Mouse (Mus musculus): ENCODE data around the gene Rgp1.

DNA sequence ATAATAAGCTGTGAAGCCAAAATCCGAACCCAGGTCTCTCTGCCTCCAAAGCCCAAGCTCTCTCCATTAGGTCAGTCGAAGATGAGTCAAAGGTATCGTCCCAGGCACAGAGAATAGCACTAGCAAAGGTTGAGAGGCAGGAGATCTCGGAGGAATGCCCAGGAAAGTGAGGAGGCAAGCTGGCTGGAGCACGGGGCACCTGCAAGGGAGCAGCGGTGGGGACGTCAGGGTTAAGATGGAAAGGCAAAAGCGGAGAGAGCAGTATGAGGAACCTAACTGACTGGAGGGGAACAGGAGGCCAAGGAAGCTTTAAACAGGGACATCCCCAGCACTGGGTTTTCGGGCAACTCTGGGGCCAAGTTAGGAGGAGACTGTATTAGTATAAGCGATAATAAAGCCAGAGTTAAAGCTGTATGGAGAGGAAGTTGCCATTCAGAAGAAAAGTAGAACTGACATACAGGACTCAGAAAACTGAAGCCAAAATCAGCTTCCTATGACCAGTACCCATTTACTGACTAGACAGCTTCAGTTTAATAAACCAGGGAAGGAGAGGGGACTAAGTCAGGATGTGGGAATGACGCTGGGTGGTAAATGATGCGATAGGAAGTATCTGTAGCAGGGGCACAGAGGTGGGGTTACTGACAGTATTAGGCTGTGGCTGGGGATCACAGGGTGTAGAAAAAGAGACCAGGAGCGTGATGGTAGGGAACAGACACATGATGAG, 18.8 kb upstream of the Rgp1 start:
- no peak for TF ChIP-seq POLR2A (IDR thresholded peaks at IDR 0.05; ENCODE audit: low read depth, low read length)
- TF ChIP-seq CTCF (IDR thresholded peaks at IDR 0.05; ENCODE audit: extremely low read depth, insufficient read depth, insufficient read length, insufficient replicate concordance) = no peak

Data from spleen, adult 2 months (tissue).